Mouse (Mus musculus) embryonic facial prominence, embryonic 15.5 days (tissue): ENCODE measurements around the gene Cep44. TPM values are rescaled to one million over a fixed set of nuclear protein-coding genes. Genes with fewer than 3 reads are reported as not detected.

Experiments used
- ATAC-seq: fragments of 200-750 bp; cut with Nextera tagmentation; 2 replicates; pipeline ENCODE4 v1.8.0; 2017; ENCODE audit warnings: low read depth, moderate TSS enrichment; ENCODE audit not compliant: insufficient number of reproducible peaks, low FRiP score, low TSS enrichment
- H3K27ac ChIP-seq: fragments of 300-500 bp; sonication (generic); replicated peaks from 2 replicates; pipeline ENCODE4 v1.5.1; 2015; ENCODE audit warnings: mild to moderate bottlenecking, inconsistent platforms
- H3K27me3 ChIP-seq: fragments of 300-500 bp; sonication (generic); 2 replicates; pipeline ENCODE4 v1.6.1; 2015; ENCODE audit warnings: inconsistent platforms
- H3K36me3 ChIP-seq: fragments of 300-500 bp; sonication (generic); 2 replicates; pipeline ENCODE4 v1.6.1; 2015; ENCODE audit warnings: mild to moderate bottlenecking, inconsistent platforms
- H3K4me1 ChIP-seq: fragments of 300-500 bp; sonication (generic); 2 replicates; pipeline ENCODE4 v1.6.1; 2015; ENCODE audit warnings: inconsistent platforms
- H3K4me2 ChIP-seq: fragments of 300-500 bp; sonication (generic); replicated peaks from 2 replicates; pipeline ENCODE4 v1.6.1; 2015; ENCODE audit warnings: mild to moderate bottlenecking, inconsistent platforms
- H3K4me3 ChIP-seq: fragments of 300-500 bp; sonication (generic); replicated peaks from 2 replicates; pipeline ENCODE4 v1.5.1; 2015; ENCODE audit warnings: mild to moderate bottlenecking, inconsistent platforms
- H3K9ac ChIP-seq: fragments of 300-500 bp; sonication (generic); 2 replicates; pipeline ENCODE4 v1.6.1; 2015; ENCODE audit warnings: inconsistent platforms
- H3K9me3 ChIP-seq: fragments of 300-500 bp; sonication (generic); replicated peaks from 2 replicates; pipeline ENCODE4 v1.6.1; 2016; ENCODE audit warnings: inconsistent platforms
- WGBS: fragments of 180-500 bp; shearing (Covaris S2); methylation state at CpG from one replicate; pipeline ENCODE4 v1.1.7; 2015; 5-methylcytosine and 5-hydroxymethylcytosine counted together
- polyA plus RNA-seq: library from polyadenylated mRNA; unstranded; fragments of >200 nt; fragmentation: Nextera tagmentation; extraction: Ambion mirVana; gene quantifications from 2 replicates; pipeline ENCODE4 v1.2.1, GENCODE M21; 2015

Gene Cep44
- polyA plus RNA-seq, 1 experiment from 2014 or later, result 36.8 TPM

DNA sequence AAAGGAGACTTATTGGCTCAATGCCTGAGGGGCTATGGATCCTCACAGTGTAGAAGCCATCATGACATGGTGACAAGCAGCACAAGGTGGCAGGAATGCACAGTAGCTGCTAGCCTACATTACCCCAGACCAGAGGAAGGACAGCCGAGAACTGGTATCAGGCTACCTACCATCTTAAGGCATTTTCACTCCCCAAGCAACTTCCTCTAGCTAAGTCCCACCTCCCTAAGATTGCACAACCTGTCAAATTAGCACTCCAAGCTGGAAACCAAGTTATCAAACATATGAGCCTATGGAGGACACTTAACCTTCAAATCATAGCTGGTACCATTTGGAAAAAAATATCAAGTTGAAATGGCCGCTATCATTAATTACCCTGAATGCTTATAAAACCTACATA lies 3.0 kb downstream of the Cep44 start:
- WGBS, result 90% methylated on average over 2 of the region's 2 CpGs
- Histone ChIP-seq H3K9me3 (no peaks in the 10 kb centered on the region), H3K36me3 (peaks cover 11% of the 10 kb centered on the region; the same call in 1 of the 2 replicates), H3K4me2 (no peak overlapping the region), H3K4me1 (peaks cover 11% of the 10 kb centered on the region; the same call in 1 of the 2 replicates), H3K27me3 (no peaks in the 10 kb centered on the region), H3K9ac (no peak overlapping the region), H3K4me3 (no peak overlapping the region), H3K27ac (no peak overlapping the region)
- no peak for ATAC-seq

DNA sequence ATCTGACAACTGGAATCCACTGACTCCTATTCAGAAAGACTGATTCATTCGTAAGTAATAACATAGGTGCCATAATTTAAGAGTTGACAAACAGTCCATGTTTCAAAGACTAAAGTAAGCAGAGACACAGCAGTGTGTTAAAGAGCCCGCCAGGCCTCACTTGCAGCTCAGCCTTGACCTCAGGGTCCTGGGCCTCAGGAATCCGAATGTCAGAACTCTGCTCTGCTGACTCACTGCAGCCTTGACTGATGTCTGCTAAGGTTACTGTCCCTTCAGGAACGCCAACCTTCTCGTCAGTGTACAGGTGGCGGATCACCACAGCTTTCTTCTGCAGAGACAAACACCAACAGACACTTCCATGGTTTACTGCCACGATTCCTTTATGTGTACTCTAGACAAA lies 10.1 kb downstream of the Cep44 start:
- Histone ChIP-seq H3K4me2 (no peak overlapping the region), H3K4me3 (no peak overlapping the region), H3K4me1 (no peaks in the 10 kb centered on the region), H3K27me3 (no peaks in the 10 kb centered on the region), H3K27ac (no peak overlapping the region), H3K9ac (no peak overlapping the region), H3K36me3 (peaks cover 45% of the 10 kb centered on the region), H3K9me3 (no peaks in the 10 kb centered on the region)
- WGBS, result 88% methylated on average over 7 of the region's 7 CpGs
- no peak for ATAC-seq

DNA sequence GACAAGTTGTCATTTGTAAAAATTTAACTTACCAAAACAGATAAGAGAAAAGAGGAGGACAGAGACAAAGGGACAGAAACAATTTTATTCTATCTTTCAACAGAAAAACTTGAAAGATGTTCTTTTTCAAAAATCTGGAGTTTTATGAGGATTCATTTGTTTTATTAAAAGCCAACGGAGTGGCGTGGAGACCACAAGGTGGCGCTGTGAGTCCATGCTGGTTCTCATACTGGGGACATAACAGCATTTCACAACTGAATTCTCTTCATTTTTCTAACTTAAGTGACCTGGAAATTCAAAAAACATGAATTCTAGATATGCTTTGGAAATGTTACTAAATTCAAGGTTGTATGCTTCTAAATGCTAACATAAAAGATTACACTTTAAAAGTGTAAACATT lies 20.5 kb downstream of the Cep44 start:
- Histone ChIP-seq H3K4me2 (no peak overlapping the region), H3K4me1 (0 out of 2 replicates have a peak, but pooled peaks cover 5% of the 10 kb centered on the region), H3K27ac (no peak overlapping the region), H3K36me3 (0 out of 2 replicates have a peak, but pooled peaks cover 5% of the 10 kb centered on the region), H3K9me3 (no peaks in the 10 kb centered on the region), H3K9ac (no peak overlapping the region), H3K27me3 (no peaks in the 10 kb centered on the region), H3K4me3 (no peak overlapping the region)
- WGBS, result 4% methylated on average over 3 of the region's 3 CpGs
- ATAC-seq, result no peak

DNA sequence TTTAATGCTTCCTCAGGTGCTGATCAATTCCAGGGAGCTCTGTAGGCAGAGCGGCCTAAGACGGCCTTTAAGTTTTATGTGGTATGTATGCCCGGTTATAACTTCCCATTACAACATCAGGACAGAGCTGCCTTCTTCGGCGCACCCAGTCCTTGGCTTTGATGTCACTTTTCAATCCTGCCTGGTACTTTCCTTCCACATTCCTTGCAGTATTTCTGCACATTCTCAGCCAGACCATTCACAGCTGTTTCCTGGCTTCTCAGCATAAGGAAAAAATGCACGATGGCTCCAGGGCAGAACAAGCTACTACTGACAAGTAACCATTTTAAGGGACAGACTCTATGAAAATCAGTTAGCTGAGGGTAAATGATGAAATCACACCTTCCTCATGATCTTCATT lies 22.0 kb downstream of the Cep44 start:
- H3K4me1 ChIP-seq, result 0 out of 2 replicates have a peak, but pooled peaks cover 5% of the 10 kb centered on the region
- no peak overlapping the region for H3K4me2 ChIP-seq
- ATAC-seq, result no peak
- no peak overlapping the region for H3K9ac ChIP-seq
- H3K27ac ChIP-seq, result no peak overlapping the region
- H3K36me3 ChIP-seq, result 0 out of 2 replicates have a peak, but pooled peaks cover 5% of the 10 kb centered on the region
- WGBS, result 33% methylated on average over 6 of the region's 6 CpGs
- H3K9me3 ChIP-seq, result no peaks in the 10 kb centered on the region
- H3K27me3 ChIP-seq, result no peaks in the 10 kb centered on the region
- no peak overlapping the region for H3K4me3 ChIP-seq

DNA sequence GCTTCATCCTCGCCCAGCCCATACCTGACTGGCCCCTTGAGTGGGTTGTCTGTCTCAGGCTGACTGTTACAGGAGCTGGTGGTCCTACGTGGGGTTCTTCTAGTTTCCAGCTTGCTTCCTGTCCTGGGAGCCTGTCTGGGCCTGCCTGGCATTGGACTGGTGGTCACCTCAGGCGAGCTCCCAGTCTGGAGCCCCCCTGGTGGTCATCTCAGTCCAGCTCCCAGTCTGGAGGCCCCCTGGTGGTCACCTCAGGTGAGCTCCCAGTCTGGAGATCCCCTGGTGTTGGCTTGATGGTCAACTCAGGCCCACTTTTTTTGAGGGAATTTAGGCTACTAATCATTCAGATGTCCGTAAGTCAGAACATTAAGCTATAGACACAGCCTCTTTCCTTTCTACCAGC lies 29.8 kb downstream of the Cep44 start:
- Histone ChIP-seq H3K36me3 (no peaks in the 10 kb centered on the region), H3K27ac (no peak overlapping the region), H3K27me3 (no peaks in the 10 kb centered on the region), H3K4me1 (no peaks in the 10 kb centered on the region), H3K9me3 (no peaks in the 10 kb centered on the region), H3K4me3 (no peak overlapping the region), H3K9ac (no peak overlapping the region), H3K4me2 (no peak overlapping the region)
- 73% methylated on average over 4 of the region's 4 CpGs for WGBS
- no peak for ATAC-seq

DNA sequence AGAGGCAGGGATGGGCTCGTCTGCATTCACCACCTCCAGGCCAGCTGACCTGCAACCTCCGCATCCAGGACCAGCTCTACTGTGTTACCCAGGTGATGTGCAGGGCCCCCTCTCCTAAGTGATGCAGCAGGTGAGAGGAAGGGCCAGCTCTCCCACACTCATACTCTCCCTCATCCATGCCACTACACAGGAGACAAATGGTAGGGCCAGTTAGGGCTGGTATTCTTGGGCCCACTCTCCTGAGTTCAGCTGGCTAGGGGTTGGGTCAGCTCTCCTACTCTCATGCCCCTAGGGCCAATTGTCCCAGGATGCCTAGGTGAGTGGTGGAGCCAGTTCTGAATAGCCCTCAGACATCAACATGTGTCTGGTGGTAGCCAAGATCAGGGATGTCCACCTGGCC lies 30.6 kb downstream of the Cep44 start:
- Histone ChIP-seq H3K4me1 (no peaks in the 10 kb centered on the region), H3K36me3 (no peaks in the 10 kb centered on the region), H3K9me3 (no peaks in the 10 kb centered on the region), H3K4me2 (no peak overlapping the region), H3K4me3 (no peak overlapping the region), H3K27me3 (no peaks in the 10 kb centered on the region), H3K27ac (no peak overlapping the region), H3K9ac (no peak overlapping the region)
- ATAC-seq, result no peak
- 80% methylated on average over 2 of the region's 2 CpGs for WGBS

DNA sequence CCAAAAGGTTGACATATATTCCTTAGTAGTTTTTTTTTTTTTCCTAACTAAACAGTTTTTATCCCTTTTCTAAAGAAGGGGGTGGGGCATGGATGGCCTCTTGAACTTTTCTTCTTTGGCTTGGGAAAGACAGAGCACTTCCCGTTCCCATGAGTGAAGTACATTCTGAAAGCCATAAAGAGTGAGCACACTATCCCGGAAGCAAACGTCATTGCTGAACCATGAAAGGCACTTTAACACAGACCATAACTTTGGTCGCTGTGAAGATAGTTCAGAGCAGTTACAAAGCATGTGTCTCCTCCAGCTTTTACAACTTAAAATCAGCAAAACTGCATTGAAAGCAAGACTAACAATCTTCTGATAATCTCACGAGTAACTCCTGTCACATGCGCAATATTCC lies 32.0 kb downstream of the Cep44 start:
- Histone ChIP-seq H3K4me2 (no peak overlapping the region), H3K4me3 (no peak overlapping the region), H3K36me3 (no peaks in the 10 kb centered on the region), H3K9ac (no peak overlapping the region), H3K9me3 (no peaks in the 10 kb centered on the region), H3K27ac (no peak overlapping the region), H3K27me3 (no peaks in the 10 kb centered on the region), H3K4me1 (no peaks in the 10 kb centered on the region)
- no peak for ATAC-seq
- WGBS, result 64% methylated on average over 6 of the region's 6 CpGs

DNA sequence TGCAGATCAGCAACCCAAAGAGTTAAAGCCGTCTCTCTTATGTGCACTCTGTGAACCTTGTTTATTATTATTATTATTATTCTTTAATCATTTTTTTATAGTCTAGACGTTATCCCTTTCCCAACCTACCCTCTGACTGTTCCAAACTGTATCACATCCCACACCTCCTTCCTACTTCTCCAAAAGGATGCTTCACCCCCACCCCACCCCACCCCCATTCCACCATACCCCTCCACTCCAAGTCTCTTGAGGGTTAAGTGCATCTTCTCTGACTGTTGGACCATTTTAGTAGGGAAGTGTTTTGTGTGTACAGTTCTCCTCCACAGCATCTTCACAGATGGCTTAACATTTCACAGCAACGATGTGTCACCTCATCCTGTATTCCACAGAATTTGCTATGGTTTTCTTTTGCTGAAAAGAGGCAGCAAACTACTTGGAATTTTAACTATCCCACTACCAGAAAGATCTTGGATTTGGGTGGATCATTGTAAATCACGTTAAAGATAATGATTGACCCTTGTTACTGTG lies 41.8 kb downstream of the Cep44 start:
- H3K27me3 ChIP-seq, result no peaks in the 10 kb centered on the region
- H3K9ac ChIP-seq, result no peak overlapping the region
- no peak overlapping the region for H3K4me3 ChIP-seq
- no peak overlapping the region for H3K4me2 ChIP-seq
- 67% methylated on average over 4 of the region's 4 CpGs for WGBS
- H3K36me3 ChIP-seq, result no peaks in the 10 kb centered on the region
- H3K9me3 ChIP-seq, result no peaks in the 10 kb centered on the region
- H3K4me1 ChIP-seq, result no peaks in the 10 kb centered on the region
- no peak for ATAC-seq
- H3K27ac ChIP-seq, result no peak overlapping the region

DNA sequence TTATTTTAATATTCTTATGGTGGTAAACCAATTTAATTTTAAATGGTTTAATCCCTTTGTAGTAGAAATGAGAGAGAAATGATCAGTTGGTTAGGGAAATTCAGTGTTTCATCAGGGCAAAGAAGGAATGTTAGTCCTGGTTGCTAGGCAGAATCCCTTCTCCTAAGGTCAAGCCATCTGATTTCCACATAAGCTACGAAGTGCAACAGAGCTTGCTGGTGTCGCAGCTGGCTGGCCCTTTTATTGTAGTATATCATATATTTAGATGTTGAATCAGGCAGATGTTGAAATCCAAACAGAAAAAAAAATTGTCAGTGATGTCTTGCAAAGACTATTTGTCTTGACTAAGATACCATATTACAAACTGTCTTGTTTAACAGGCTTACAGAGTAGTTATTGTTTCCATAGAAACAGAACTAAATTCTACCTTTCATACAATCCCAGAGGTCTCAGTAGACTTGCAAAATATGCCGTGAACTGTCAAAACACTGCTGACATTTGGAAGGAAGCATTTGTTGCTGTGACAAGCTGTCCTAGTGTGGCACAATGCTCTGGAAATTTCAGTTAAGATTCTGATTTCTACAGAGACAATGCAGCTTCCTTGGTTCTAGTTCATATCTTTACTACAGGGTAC lies 42.4 kb downstream of the Cep44 start:
- Histone ChIP-seq H3K4me1 (no peaks in the 10 kb centered on the region), H3K4me3 (no peak overlapping the region), H3K27ac (no peak overlapping the region), H3K27me3 (no peaks in the 10 kb centered on the region), H3K9ac (no peak overlapping the region), H3K9me3 (no peaks in the 10 kb centered on the region), H3K36me3 (no peaks in the 10 kb centered on the region), H3K4me2 (no peak overlapping the region)
- 71% methylated on average over 3 of the region's 3 CpGs for WGBS
- ATAC-seq, result no peak

DNA sequence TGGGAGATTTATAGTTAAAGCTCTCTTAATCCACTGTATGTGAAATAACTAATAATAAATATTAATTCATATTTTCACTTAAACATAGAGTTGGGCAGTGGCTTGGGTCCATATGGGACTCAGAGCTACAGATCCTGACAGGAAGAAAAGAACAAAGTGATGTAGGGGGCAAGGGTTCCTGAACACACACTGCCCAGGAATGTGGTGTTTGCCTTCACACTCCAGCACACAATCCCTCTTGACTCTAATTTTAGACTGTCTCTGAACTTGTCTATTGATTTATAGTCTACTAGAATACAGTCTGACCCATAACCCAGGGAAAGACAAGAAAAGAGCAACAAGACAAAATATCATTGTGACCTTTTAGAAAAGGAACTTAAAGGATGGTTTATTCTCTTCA lies 48.9 kb downstream of the Cep44 start:
- Histone ChIP-seq H3K4me2 (no peak overlapping the region), H3K9me3 (no peaks in the 10 kb centered on the region), H3K36me3 (no peaks in the 10 kb centered on the region), H3K27me3 (no peaks in the 10 kb centered on the region), H3K4me1 (no peaks in the 10 kb centered on the region), H3K4me3 (no peak overlapping the region), H3K9ac (no peak overlapping the region), H3K27ac (no peak overlapping the region)
- ATAC-seq, result no peak

DNA sequence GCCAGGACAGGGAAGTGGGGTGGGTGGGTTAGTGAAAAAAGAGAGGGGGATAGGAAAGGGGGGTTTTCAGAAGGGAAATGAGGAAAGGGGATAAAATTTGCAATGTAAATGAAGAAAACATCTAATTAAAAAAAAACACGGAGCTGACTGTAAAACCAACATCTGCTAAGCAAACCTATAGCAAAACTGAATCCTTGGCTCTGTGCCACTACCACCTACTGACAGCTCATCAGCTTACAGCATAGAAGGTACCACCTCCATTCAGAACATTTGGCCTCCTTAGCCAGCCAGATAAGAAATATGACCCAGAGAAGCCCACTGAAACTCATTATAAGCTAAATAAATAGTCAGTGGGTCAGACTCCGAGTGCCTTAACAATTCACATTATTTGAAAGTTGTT lies 61.4 kb downstream of the Cep44 start:
- H3K27ac ChIP-seq, result no peak overlapping the region
- no peaks in the 10 kb centered on the region for H3K9me3 ChIP-seq
- ATAC-seq, result no peak
- no peaks in the 10 kb centered on the region for H3K27me3 ChIP-seq
- H3K4me2 ChIP-seq, result no peak overlapping the region
- no peak overlapping the region for H3K4me3 ChIP-seq
- H3K4me1 ChIP-seq, result no peaks in the 10 kb centered on the region
- no peaks in the 10 kb centered on the region for H3K36me3 ChIP-seq
- WGBS, result 32% methylated on average over 2 of the region's 2 CpGs
- H3K9ac ChIP-seq, result no peak overlapping the region

DNA sequence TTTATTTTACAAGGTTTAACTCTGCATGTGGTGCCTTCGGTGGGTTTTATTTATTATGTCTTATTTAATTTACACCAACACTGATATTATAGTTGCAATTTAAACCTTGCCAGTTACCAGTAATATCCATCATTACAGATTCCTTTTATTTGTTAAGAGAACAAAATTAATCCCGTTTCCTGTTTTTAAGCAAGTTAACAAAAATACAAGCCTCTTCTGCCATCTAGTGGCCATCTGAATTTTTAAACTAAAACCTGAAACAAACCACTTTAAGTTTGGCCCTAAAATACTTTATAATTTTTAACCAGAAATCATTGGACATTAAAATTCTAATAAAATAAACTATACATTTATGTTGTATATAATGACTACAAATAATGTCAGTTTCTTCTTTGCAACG lies 64.8 kb downstream of the Cep44 start:
- Histone ChIP-seq H3K27me3 (no peaks in the 10 kb centered on the region), H3K4me1 (no peaks in the 10 kb centered on the region), H3K27ac (no peak overlapping the region), H3K4me2 (no peak overlapping the region), H3K4me3 (no peak overlapping the region), H3K9ac (no peak overlapping the region), H3K36me3 (no peaks in the 10 kb centered on the region), H3K9me3 (no peaks in the 10 kb centered on the region)
- ATAC-seq, result no peak
- WGBS, result 25% methylated on average over 3 of the region's 3 CpGs
